Mouse (Mus musculus): ENCODE data around the gene Tsc22d4. TPM values are rescaled to one million over a fixed set of nuclear protein-coding genes. Genes with fewer than 3 reads are reported as not detected.

Gene Tsc22d4
- total RNA-seq, 2 experiments from 2014 or later, result 112 to 120 TPM

DNA sequence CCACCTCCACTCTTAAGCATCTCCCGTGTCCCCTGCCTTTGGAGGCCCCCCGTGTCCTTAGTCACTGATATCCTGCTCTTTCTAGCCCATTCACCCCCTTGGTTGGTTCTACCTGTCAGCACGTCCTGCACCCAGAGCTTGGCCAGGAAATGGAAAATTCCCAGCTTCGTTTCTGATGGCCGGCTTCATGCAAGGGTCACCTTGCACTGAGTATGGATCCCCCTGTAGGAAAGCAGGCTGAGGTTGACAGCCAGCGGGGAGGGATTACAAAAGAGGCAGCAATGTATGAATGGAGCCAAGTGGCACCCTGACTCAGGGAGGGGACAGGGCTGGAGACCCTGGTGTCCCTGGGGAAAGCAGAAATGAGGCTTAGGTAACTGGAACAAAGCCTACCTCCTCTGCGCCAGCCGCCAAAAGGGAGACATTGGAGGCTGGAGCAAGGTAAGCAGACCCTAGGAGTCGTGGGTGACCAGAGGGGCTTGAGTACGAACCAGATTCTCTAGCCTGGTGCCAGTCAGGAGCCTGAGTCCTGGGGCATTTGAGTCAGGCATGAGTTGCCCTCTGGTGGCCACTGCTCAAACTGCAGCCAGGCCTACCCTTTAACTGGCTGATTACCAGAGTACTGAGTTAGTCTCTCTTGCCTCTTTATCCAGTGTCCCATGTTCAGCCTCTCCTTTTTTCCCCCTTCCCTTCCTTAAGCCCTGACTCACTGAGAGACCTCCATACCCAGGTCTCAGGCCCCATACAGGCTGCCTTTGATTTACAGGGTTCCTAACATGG, 11.5 kb downstream of the Tsc22d4 start:
- peak; percentile 82 to 88 for DNase-seq (ENCODE audit: extremely low spot score in 1 of 2, low spot score in 2 of 2)
- intact Hi-C loops (cut with DNase I), result loop anchor here (2.0 kb wide), 1 partner anchor 100 kb away; no protein-coding TSS in a partner anchor

DNA sequence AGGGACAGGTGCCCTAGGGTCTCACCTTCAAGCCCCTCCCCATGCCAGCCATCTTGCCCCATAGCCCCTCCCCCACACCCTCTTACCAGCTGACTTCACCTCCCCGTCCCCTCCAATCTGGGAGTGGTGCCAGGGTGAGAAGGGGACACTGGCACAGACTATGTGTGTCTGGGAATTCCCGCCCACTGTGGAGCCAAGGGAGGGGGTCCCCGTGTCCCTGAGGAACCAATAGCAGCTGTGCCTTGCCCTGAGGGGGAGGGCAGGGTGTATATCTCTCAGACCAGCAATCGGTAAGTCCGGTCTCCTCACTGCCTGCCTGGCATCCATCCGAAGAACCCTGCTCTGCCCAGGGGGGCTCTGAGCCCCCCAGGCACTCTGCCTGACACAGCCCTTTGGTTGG, 12.4 kb downstream of the Tsc22d4 start:
- intact Hi-C loops (cut with DNase I), result loop anchor here (2.0 kb wide), 1 partner anchor 101 kb away; no protein-coding TSS in a partner anchor
- DNase-seq (ENCODE audit: extremely low spot score in 1 of 2, low spot score in 2 of 2), result peak; percentile 89 to 91

- intact Hi-C loops (cut with DNase I), result no loop called here
Observed at GRCm38 (mm10) chr5:137758921-137759534, 13.5 kb downstream of the Tsc22d4 start.

DNA sequence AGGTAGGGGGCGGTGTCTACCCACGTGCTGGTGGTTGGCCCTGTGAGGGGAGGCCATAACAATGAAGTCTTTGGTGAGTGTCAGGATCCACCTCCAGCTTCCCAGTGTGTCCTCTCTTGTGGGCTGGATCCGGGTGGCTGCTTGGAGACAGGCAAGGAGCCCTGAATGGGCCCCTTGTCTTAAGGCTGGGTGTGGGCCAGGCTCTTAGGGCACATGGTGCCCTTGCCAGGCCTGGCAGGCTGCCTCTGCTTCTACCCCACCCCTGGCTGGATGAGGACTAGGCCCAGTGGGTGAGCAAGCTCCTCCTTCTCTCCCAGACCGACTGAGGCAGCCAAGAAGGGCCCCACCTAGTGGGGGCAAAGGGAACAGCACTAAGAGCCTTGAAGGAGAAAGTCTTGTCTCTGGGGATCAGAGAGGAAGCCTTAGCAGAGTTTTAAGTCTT, 14.5 kb downstream of the Tsc22d4 start:
- DNase-seq (ENCODE audit: extremely low spot score in 1 of 2, low spot score in 2 of 2), result peak; percentile 87 to 91
- intact Hi-C loops (cut with DNase I), result no loop called here

More at GRCm38 (mm10) chr5:137758921-137759534, 13.5 kb downstream of the Tsc22d4 start:
- DNase-seq (ENCODE audit: extremely low spot score in 1 of 2, low spot score in 2 of 2), result no peak

DNA sequence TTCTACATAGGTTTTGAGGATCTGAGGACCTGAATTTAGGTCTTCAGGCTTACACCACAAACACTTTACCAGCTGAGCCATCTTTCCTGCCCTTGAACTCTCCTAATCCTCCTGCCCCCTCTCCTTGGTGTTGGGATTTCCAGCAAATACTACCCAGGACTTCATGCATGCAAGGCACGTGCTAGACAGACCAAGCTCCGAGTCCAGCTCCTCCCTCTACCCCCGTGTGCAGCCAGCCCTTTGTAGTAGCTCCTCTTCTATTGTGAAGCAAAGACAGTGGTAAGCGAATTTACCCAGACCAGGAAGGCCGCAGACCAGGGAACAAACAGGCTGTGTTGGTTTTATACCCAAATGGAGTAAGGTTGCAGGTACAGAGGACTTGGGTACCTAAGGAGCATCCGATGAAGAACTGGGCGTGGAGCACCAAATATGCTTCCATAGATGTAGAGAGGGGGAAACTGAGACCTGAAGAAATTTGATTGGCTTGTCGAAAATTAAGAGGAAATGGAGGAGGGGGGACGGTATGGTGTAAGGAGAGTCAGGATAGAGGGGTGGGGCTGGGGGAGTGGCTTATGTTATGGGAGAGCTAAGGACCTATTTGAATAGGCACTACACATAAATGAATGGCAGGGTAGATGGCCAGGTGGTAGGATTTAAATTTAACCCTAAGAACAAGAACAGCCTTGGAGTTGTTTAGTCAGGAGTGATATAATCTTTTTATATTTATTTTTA, 19.2 kb downstream of the Tsc22d4 start:
- no peak for DNase-seq (ENCODE audit: extremely low spot score in 1 of 2, low spot score in 2 of 2)
- intact Hi-C loops (cut with DNase I), result no loop called here

- intact Hi-C loops (cut with DNase I), result no loop called here
- no peak for DNase-seq (ENCODE audit: extremely low spot score in 1 of 2, low spot score in 2 of 2)
Observed at GRCm38 (mm10) chr5:137766270-137766669, 20.7 kb downstream of the Tsc22d4 start.

DNA sequence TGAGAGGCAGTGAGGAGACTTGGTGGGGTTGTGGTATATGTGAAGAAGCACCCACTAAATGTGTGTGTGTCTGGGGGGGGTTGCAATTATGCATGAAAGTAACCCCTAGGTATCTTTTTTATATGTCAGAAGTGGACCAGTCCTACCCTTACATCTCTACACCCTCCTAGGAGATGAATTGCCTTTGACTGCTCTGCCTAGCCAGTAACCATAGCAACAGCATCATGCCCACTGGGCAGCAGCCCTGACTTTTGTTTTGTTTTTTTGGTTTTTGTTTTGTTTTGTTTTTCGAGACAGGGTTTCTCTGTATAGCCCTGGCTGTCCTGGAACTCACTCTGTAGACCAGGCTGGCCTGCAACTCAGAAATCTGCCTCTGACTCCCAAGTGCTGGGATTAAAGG, 22.9 kb downstream of the Tsc22d4 start:
- intact Hi-C loops (cut with DNase I), result no loop called here
- no peak for DNase-seq (ENCODE audit: extremely low spot score in 1 of 2, low spot score in 2 of 2)

DNA sequence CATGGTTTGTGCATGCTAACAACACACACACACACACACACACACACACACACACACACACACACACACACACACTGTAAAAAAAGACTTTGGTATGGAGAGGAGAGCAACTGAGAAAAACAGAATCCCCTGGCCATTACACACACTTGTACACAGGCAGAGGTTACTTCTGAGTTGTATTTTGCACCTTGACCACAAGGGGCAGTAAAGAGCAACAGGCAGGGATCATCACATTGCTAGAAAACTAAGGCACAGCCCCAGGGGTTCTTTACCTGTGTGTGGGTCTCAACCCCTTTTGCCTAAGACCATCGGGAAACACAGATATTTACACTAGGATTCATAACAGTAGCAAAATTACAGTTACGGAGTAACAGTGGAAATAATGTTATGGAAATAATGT, 25.2 kb downstream of the Tsc22d4 start:
- no peak for DNase-seq (ENCODE audit: extremely low spot score in 1 of 2, low spot score in 2 of 2)
- intact Hi-C loops (cut with DNase I), result no loop called here

- intact Hi-C loops (cut with DNase I), result no loop called here
Observed at GRCm38 (mm10) chr5:137772755-137773154, 27.2 kb downstream of the Tsc22d4 start.

DNA sequence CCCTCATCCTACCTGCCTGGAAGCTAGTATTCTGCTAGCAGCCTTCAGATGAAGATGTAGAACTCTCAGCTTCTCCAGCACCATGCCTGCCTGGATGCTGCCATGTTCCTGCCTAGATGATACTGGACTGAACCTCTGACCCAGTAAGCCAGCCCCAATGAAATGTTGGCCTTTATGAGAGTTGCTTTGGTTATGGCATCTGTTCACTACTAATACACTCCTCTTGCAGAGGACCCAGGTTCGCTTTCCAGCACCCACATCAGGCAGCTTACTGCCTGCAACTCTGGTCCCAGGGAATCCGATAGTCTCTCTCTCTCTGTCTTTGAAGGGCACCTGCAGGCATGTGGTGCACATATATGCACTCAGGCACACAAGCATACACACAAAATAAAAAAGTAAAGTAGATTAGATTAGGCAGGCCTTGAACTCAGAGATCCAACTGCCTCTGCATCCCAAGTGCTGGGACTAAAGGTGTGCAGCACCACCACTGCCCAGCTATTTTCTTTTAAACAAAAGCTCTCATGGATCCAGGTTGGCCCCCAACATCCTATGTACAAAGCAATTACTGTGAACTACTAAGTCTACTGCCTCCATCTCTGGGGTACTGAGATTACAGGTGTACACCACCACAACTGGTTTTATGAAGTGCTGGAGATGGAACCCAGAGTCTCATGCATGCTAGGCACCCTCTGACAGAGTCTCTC, 30.2 kb downstream of the Tsc22d4 start:
- intact Hi-C loops (cut with DNase I), result no loop called here
- DNase-seq (ENCODE audit: extremely low spot score in 1 of 2, low spot score in 2 of 2), result no peak

More at GRCm38 (mm10) chr5:137772755-137773154, 27.2 kb downstream of the Tsc22d4 start:
- no peak for DNase-seq (ENCODE audit: extremely low spot score in 1 of 2, low spot score in 2 of 2)

GRCm38 (mm10) chr5:137776408-137776918, 30.9 kb downstream of the Tsc22d4 start:
- intact Hi-C loops (cut with DNase I), result no loop called here
- DNase-seq (ENCODE audit: extremely low spot score in 1 of 2, low spot score in 2 of 2), result peak in 1 of 2 experiments; percentile 49

GRCm38 (mm10) chr5:137777267-137777845, 31.8 kb downstream of the Tsc22d4 start:
- no peak for DNase-seq (ENCODE audit: extremely low spot score in 1 of 2, low spot score in 2 of 2)
- intact Hi-C loops (cut with DNase I), result no loop called here

- intact Hi-C loops (cut with DNase I), result no loop called here
Observed at GRCm38 (mm10) chr5:137778635-137779034, 33.1 kb downstream of the Tsc22d4 start, which contains the start of gene Ppp1r35. Ppp1r35 (plus strand) TSS chr5:137778849.

GRCm38 (mm10) chr5:137779053-137779933, 33.8 kb downstream of the Tsc22d4 start:
- peak in 1 of 2 experiments; percentile 66 for DNase-seq (ENCODE audit: extremely low spot score in 1 of 2, low spot score in 2 of 2)
- intact Hi-C loops (cut with DNase I), result no loop called here

More at GRCm38 (mm10) chr5:137778635-137779034, 33.1 kb downstream of the Tsc22d4 start, which contains the start of gene Ppp1r35:
- DNase-seq (ENCODE audit: extremely low spot score in 1 of 2, low spot score in 2 of 2), result peak; percentile 95 to 97

- intact Hi-C loops (cut with DNase I), result no loop called here
- no peak for DNase-seq (ENCODE audit: extremely low spot score in 1 of 2, low spot score in 2 of 2)
Observed at GRCm38 (mm10) chr5:137781661-137782060, 36.1 kb downstream of the Tsc22d4 start.

DNA sequence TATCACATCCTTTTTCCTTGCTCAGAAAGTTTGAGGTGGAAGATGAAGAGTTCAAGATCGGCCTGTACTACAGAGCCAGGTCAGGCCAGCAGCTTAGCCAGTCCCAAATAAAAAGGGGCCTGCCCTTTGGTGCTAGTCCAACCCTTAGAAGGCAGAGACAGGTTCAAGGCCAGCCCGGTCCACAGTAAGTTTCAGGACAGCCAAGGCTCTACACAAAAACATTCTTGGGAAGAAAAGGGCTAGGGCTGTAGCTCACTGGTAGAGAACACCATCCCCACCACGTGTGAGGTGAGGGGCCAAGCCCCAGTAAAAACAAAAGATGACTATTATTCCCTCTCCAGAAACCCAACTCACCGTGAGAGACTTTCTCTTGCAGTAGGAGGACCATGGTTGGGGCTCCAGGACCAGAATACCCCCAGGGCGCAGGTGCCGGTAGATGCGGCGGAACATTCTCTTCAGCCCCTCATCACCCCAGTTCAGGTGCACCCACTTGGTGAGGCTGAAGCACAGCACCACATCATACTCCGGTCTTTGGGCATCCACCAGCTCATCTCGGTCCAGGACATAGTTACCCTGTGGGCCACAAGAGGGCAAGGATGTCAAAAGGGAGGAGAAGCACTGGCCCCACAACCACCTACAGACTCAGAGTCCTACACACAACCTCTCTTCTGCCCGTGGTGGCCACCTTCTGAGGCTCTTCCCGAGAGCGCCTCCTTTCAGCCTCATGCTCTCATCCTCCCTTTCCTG, 37.4 kb downstream of the Tsc22d4 start:
- intact Hi-C loops (cut with DNase I), result no loop called here
- DNase-seq (ENCODE audit: extremely low spot score in 1 of 2, low spot score in 2 of 2), result no peak
